21 mouse cellular contexts compared by ENCODE assay signal in the genomic region with DNA sequence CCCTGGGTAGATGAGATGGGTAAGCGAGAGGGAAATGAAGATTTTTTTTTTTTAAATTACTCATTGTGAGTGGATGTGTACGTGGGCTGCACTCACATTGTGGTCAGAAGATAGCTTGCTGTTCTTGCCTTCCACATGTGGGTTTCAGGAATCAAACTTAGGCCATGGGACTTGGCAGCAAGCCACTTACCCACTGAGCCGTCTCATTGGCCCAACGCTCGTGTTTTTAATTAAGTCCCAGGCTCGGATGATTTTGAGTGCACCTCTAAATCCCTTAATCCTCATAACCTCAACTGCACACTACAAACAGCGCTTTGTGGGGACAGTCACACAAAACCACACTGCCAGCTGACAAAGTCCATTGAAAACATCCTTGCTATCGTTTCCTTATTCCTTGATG. TPM values are rescaled to one million over a fixed set of nuclear protein-coding genes. Genes with fewer than 3 reads are reported as not detected.
DNase-seq lines count a peak whose midpoint lies in the region; ATAC-seq and TF ChIP-seq lines count a peak whose summit lies in the region.
"Had no signal": no experiment of that assay in that cellular context is flagged by ENCODE, and none has a peak within 500 bp of the region (broad histone marks: within the 10 kb centered on the region; RNA-seq: fewer than 3 reads in every experiment).

No protein-coding gene starts in this region.

- no peak overlapping the region for H3K4me2 ChIP-seq in kidney, embryonic 16.5 days (replicated peaks; ENCODE audit: low read depth, low read length)
- H3K4me2 ChIP-seq in midbrain, embryonic 11.5 days = no peak overlapping the region
- H3K4me2 ChIP-seq in midbrain, embryonic 15.5 days = no peak overlapping the region
- H3K4me2 ChIP-seq in hindbrain, embryonic 14.5 days (replicated peaks) = no peak overlapping the region
- H3K4me2 ChIP-seq: embryonic facial prominence, embryonic 13.5 days; forebrain, embryonic 15.5 days; heart, embryonic 13.5 days had no signal

- TF ChIP-seq CTCF in brain, embryonic 14.5 days (IDR thresholded peaks at IDR 0.05; ENCODE audit: borderline replicate concordance, extremely low read depth, insufficient read depth, insufficient read length) = no peak

- H3K36me3 ChIP-seq in kidney, embryonic 16.5 days (ENCODE audit: insufficient read depth, low read length) = no peaks in the 10 kb centered on the region
- H3K36me3 ChIP-seq in midbrain, embryonic 11.5 days (ENCODE audit: control insufficient read depth, insufficient read depth, low read length) = no peaks in the 10 kb centered on the region
- no peaks in the 10 kb centered on the region for H3K36me3 ChIP-seq in midbrain, embryonic 15.5 days (replicated peaks)
- no peaks in the 10 kb centered on the region for H3K36me3 ChIP-seq in hindbrain, embryonic 14.5 days (replicated peaks; ENCODE audit: control insufficient read depth, insufficient read depth)
- H3K36me3 ChIP-seq: embryonic facial prominence, embryonic 13.5 days; forebrain, embryonic 15.5 days; G1E; heart, embryonic 13.5 days had no signal

- H3K4me1 ChIP-seq in kidney, embryonic 16.5 days (ENCODE audit: insufficient read depth, low read length) = peaks cover 8% of the 10 kb centered on the region; the same call in 1 of the 2 replicates
- H3K4me1 ChIP-seq in midbrain, embryonic 11.5 days (ENCODE audit: control insufficient read depth, insufficient read depth, low read length) = no peaks in the 10 kb centered on the region
- no peaks in the 10 kb centered on the region for H3K4me1 ChIP-seq in midbrain, embryonic 15.5 days
- no peaks in the 10 kb centered on the region for H3K4me1 ChIP-seq in hindbrain, embryonic 14.5 days (replicated peaks; ENCODE audit: control insufficient read depth, insufficient read depth, low read length)
- H3K4me1 ChIP-seq: forebrain, embryonic 15.5 days; heart, embryonic 13.5 days had no signal

- no peak overlapping the region for H3K4me3 ChIP-seq in kidney, embryonic 16.5 days (ENCODE audit: low read length)
- no peak overlapping the region for H3K4me3 ChIP-seq in midbrain, embryonic 11.5 days (ENCODE audit: low read depth, low read length)
- no peak overlapping the region for H3K4me3 ChIP-seq in midbrain, embryonic 15.5 days
- no peak overlapping the region for H3K4me3 ChIP-seq in hindbrain, embryonic 14.5 days (replicated peaks; ENCODE audit: low read length)
- H3K4me3 ChIP-seq: embryonic facial prominence, embryonic 13.5 days; forebrain, embryonic 15.5 days; heart, embryonic 13.5 days had no signal

- ATAC-seq in kidney, embryonic 16.5 days (ENCODE audit: low FRiP score, low TSS enrichment) = no peak
- no peak for ATAC-seq in midbrain, embryonic 11.5 days (ENCODE audit: low FRiP score)
- ATAC-seq in midbrain, embryonic 15.5 days (replicated peaks) = no peak
- no peak for ATAC-seq in hindbrain, embryonic 14.5 days (ENCODE audit: low FRiP score)
- ATAC-seq: activated CD4-positive, CD25-positive, alpha-beta regulatory T cell, adult 4 months; CD4-positive, CD25-positive, alpha-beta regulatory T cell, adult 4 months; forebrain, embryonic 15.5 days; hindbrain, embryonic 16.5 days had no signal

- no peak overlapping the region for H3K27ac ChIP-seq in kidney, embryonic 16.5 days (ENCODE audit: low read length)
- no peak overlapping the region for H3K27ac ChIP-seq in midbrain, embryonic 11.5 days (ENCODE audit: low read depth, low read length)
- no peak overlapping the region for H3K27ac ChIP-seq in midbrain, embryonic 15.5 days
- H3K27ac ChIP-seq in hindbrain, embryonic 14.5 days = no peak overlapping the region
- H3K27ac ChIP-seq: embryonic facial prominence, embryonic 13.5 days; forebrain, embryonic 15.5 days; heart, embryonic 13.5 days had no signal

- no peak for TF ChIP-seq POLR2A in brain, embryonic 14.5 days (IDR thresholded peaks at IDR 0.05; ENCODE audit: borderline replicate concordance, extremely low read depth, insufficient read depth, insufficient read length, poor library complexity, severe bottlenecking)

- DNase-seq in cerebellum, postnatal 10 days = peak; percentile 25 to 38
- no peak for DNase-seq in cerebellum, postnatal 4 days (ENCODE audit: low spot score in 2 of 2)
- DNase-seq in kidney, postnatal 10 days = peak; percentile 22
- DNase-seq in midbrain, embryonic 11.5 days (ENCODE audit: low spot score, missing footprints) = peak; percentile 21
- DNase-seq in brain, embryonic 14.5 days (ENCODE audit: low read depth) = peak; percentile 36
- no peak for DNase-seq in hindbrain, embryonic 14.5 days (ENCODE audit: low spot score)
- DNase-seq: adrenal gland, postnatal 25 days; B cell, adult 2 months; cerebellum, adult 2 months; gastrocnemius, postnatal 36 days; heart, adult 11 months; heart, postnatal 36 days had no signal

- 64% methylated on average over 8 of the region's 8 CpGs for WGBS in kidney, embryonic 16.5 days
- WGBS in midbrain, embryonic 11.5 days = 72% methylated on average over 8 of the region's 8 CpGs
- 48% methylated on average over 8 of the region's 8 CpGs for WGBS in midbrain, embryonic 15.5 days
- 74% methylated on average over 8 of the region's 8 CpGs for WGBS in hindbrain, embryonic 14.5 days

- no peaks in the 10 kb centered on the region for H3K9me3 ChIP-seq in kidney, embryonic 16.5 days (ENCODE audit: low read length)
- no peaks in the 10 kb centered on the region for H3K9me3 ChIP-seq in midbrain, embryonic 11.5 days (ENCODE audit: control insufficient read depth, low read length)
- H3K9me3 ChIP-seq in midbrain, embryonic 15.5 days = no peaks in the 10 kb centered on the region
- H3K9me3 ChIP-seq in hindbrain, embryonic 14.5 days (ENCODE audit: control insufficient read depth, low read length) = no peaks in the 10 kb centered on the region
- H3K9me3 ChIP-seq: embryonic facial prominence, embryonic 13.5 days; forebrain, embryonic 15.5 days; G1E; heart, embryonic 13.5 days had no signal

- H3K9ac ChIP-seq in kidney, embryonic 16.5 days (replicated peaks; ENCODE audit: low read length) = no peak overlapping the region
- no peak overlapping the region for H3K9ac ChIP-seq in midbrain, embryonic 11.5 days (ENCODE audit: low read length)
- no peak overlapping the region for H3K9ac ChIP-seq in midbrain, embryonic 15.5 days
- H3K9ac ChIP-seq in hindbrain, embryonic 14.5 days = no peak overlapping the region
- H3K9ac ChIP-seq: embryonic facial prominence, embryonic 13.5 days; forebrain, embryonic 15.5 days; heart, embryonic 13.5 days had no signal

- H3K27me3 ChIP-seq in kidney, embryonic 16.5 days (ENCODE audit: insufficient read depth, low read length) = no peaks in the 10 kb centered on the region
- H3K27me3 ChIP-seq in midbrain, embryonic 11.5 days (ENCODE audit: control insufficient read depth, insufficient read depth, low read length) = no peaks in the 10 kb centered on the region
- no peaks in the 10 kb centered on the region for H3K27me3 ChIP-seq in midbrain, embryonic 15.5 days (replicated peaks)
- no peaks in the 10 kb centered on the region for H3K27me3 ChIP-seq in hindbrain, embryonic 14.5 days (ENCODE audit: control insufficient read depth, insufficient read depth, low read length)
- H3K27me3 ChIP-seq: embryonic facial prominence, embryonic 13.5 days; forebrain, embryonic 15.5 days had no signal

RNA-seq across cellular contexts. Expression of gene Scd4, which starts 36.5 kb away (rescaled TPM):
- polyA plus RNA-seq in kidney, embryonic 16.5 days (2015; fragmentation: Nextera tagmentation; extraction: Ambion mirVana) = 0.12 and 0.17 TPM in 2 replicates
- polyA plus RNA-seq in midbrain, embryonic 11.5 days (2014; fragmentation: Nextera tagmentation; extraction: Ambion mirVana) = 0.06 TPM in 1 of 2 replicates, not detected in the other
- polyA plus RNA-seq in midbrain, embryonic 15.5 days (2015; fragmentation: Nextera tagmentation; extraction: Ambion mirVana) = 0.08 and 0.13 TPM in 2 replicates
- 0.19 and 0.30 TPM in 2 replicates for polyA plus RNA-seq in brain, embryonic 14.5 days (2012; rRNA removed)
- 0.25 and 0.30 TPM in 2 replicates for polyA plus RNA-seq in hindbrain, embryonic 14.5 days (2014; fragmentation: Nextera tagmentation; extraction: Ambion mirVana)

RNA-seq across cellular contexts. Expression of gene Scd1, which starts 38.3 kb away (rescaled TPM):
- 3.1 and 3.3 TPM in 2 replicates for polyA plus RNA-seq in kidney, embryonic 16.5 days (2015; fragmentation: Nextera tagmentation; extraction: Ambion mirVana)
- polyA plus RNA-seq in midbrain, embryonic 11.5 days (2014; fragmentation: Nextera tagmentation; extraction: Ambion mirVana) = 16.0 and 17.4 TPM in 2 replicates
- polyA plus RNA-seq in midbrain, embryonic 15.5 days (2015; fragmentation: Nextera tagmentation; extraction: Ambion mirVana) = 6.9 and 7.0 TPM in 2 replicates
- polyA plus RNA-seq in brain, embryonic 14.5 days (2012; rRNA removed) = 9.6 and 16.6 TPM in 2 replicates
- 8.4 and 10.6 TPM in 2 replicates for polyA plus RNA-seq in hindbrain, embryonic 14.5 days (2014; fragmentation: Nextera tagmentation; extraction: Ambion mirVana)

Comparison
In these comparisons a context has a peak if more than half of its experiments do, and no peak if none do; other contexts are left out.
1. DNase-seq: peak in cerebellum, postnatal 10 days (2 of 2), kidney, postnatal 10 days (single experiment), midbrain, embryonic 11.5 days (single experiment) and brain, embryonic 14.5 days (single experiment); none in cerebellum, postnatal 4 days (0 of 2) and hindbrain, embryonic 14.5 days (single experiment).